Comparison of ENCODE assay signal across 20 mouse cellular contexts in the genomic region with DNA sequence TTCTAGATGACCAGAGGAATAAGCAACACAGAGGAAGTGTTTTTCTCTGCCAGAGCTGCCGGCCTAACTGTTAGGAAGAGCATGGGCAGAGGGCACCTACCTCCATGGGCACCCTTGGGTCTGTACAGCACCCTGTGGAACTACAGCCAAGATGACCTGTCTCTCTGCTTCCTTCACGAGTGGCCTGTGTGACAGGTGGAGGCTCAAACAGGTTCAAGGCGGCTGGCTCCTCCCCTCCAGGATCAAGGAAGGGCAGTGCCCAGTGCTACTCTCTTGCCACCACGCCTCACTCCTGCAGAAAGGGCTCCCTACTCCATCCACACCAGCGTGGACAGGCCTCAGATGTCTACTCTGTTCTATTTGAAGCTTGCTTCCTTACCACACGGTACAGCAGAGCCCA. TPM values are rescaled to one million over a fixed set of nuclear protein-coding genes. Genes with fewer than 3 reads are reported as not detected.
A peak's percentile ranks its signal among the peaks of the same experiment; 100 is the strongest.
DNase-seq lines count a peak whose midpoint lies in the region; ATAC-seq and TF ChIP-seq lines count a peak whose summit lies in the region.
"Had no signal": no experiment of that assay in that cellular context is flagged by ENCODE, and none has a peak within 500 bp of the region (broad histone marks: within the 10 kb centered on the region; RNA-seq: fewer than 3 reads in every experiment).

No protein-coding gene starts in this region.

- no peak for DNase-seq in limb, embryonic 14.5 days (ENCODE audit: low spot score)
- no peak for DNase-seq in limb, embryonic 10.5 days (ENCODE audit: low spot score)
- no peak for DNase-seq in layer of hippocampus, postnatal 14 days (ENCODE audit: low spot score in 2 of 2)
- DNase-seq in left cerebral cortex, adult 8-10 months (ENCODE audit: low spot score in 2 of 2) = no peak
- DNase-seq: cerebellum, adult 11-12 months; cerebellum, adult 9-11 months; forebrain, postnatal 0 days; gastrocnemius, adult 2 months; gastrocnemius, postnatal 25 days; heart, postnatal 4 days had no signal

- ATAC-seq in limb, embryonic 14.5 days (ENCODE audit: low FRiP score, low read depth) = no peak
- ATAC-seq in neural tube, embryonic 12.5 days (ENCODE audit: low FRiP score, low read depth) = no peak
- ATAC-seq in neural tube, embryonic 15.5 days (ENCODE audit: low FRiP score) = no peak
- ATAC-seq in intestine, postnatal 0 days = peak; percentile 41
- ATAC-seq: activated CD4-positive, CD25-positive, alpha-beta regulatory T cell, adult 4 months; forebrain, embryonic 13.5 days; forebrain, postnatal 0 days; Patski had no signal

- TF ChIP-seq POLR2A in limb, embryonic 14.5 days (IDR thresholded peaks at IDR 0.05; ENCODE audit: borderline replicate concordance, extremely low read depth, insufficient read depth, insufficient read length) = no peak

- H3K9me3 ChIP-seq in limb, embryonic 14.5 days (ENCODE audit: control insufficient read depth, low read length) = no peaks in the 10 kb centered on the region
- H3K9me3 ChIP-seq in limb, embryonic 10.5 days (replicated peaks) = no peaks in the 10 kb centered on the region
- H3K9me3 ChIP-seq in neural tube, embryonic 12.5 days = no peaks in the 10 kb centered on the region
- no peaks in the 10 kb centered on the region for H3K9me3 ChIP-seq in neural tube, embryonic 15.5 days (replicated peaks)
- no peaks in the 10 kb centered on the region for H3K9me3 ChIP-seq in intestine, postnatal 0 days (ENCODE audit: control insufficient read depth)
- H3K9me3 ChIP-seq: embryonic facial prominence, embryonic 10.5 days; forebrain, embryonic 13.5 days; heart, embryonic 10.5 days; hindbrain, embryonic 12.5 days had no signal

- no peaks in the 10 kb centered on the region for H3K27me3 ChIP-seq in limb, embryonic 14.5 days (ENCODE audit: control insufficient read depth, insufficient read depth, low read length)
- H3K27me3 ChIP-seq in limb, embryonic 10.5 days (ENCODE audit: low read depth, poor library complexity, severe bottlenecking) = no peaks in the 10 kb centered on the region
- no peaks in the 10 kb centered on the region for H3K27me3 ChIP-seq in neural tube, embryonic 12.5 days (replicated peaks)
- H3K27me3 ChIP-seq in neural tube, embryonic 15.5 days (replicated peaks) = no peaks in the 10 kb centered on the region
- no peaks in the 10 kb centered on the region for H3K27me3 ChIP-seq in intestine, postnatal 0 days (replicated peaks; ENCODE audit: control insufficient read depth, insufficient read depth, low read length)
- H3K27me3 ChIP-seq: CH12.LX; forebrain, embryonic 13.5 days; hindbrain, embryonic 12.5 days; Patski had no signal

- no peak overlapping the region for H3K27ac ChIP-seq in limb, embryonic 14.5 days (replicated peaks; ENCODE audit: low read depth, low read length)
- H3K27ac ChIP-seq in limb, embryonic 10.5 days = no peak overlapping the region
- H3K27ac ChIP-seq in neural tube, embryonic 12.5 days = no peak overlapping the region
- H3K27ac ChIP-seq in neural tube, embryonic 15.5 days (replicated peaks) = no peak overlapping the region
- peak overlapping the region; percentile 89 for H3K27ac ChIP-seq in intestine, postnatal 0 days (ENCODE audit: low read depth, low read length)
- H3K27ac ChIP-seq: embryonic facial prominence, embryonic 10.5 days; forebrain, embryonic 13.5 days; gastrocnemius, adult 2 months; heart, embryonic 10.5 days; hindbrain, embryonic 12.5 days had no signal

- H3K4me3 ChIP-seq in limb, embryonic 14.5 days (replicated peaks; ENCODE audit: low read length) = no peak overlapping the region
- no peak overlapping the region; the same call in 1 of the 2 replicates for H3K4me3 ChIP-seq in limb, embryonic 10.5 days
- H3K4me3 ChIP-seq in neural tube, embryonic 12.5 days = no peak overlapping the region
- no peak overlapping the region for H3K4me3 ChIP-seq in neural tube, embryonic 15.5 days (replicated peaks)
- no peak overlapping the region for H3K4me3 ChIP-seq in intestine, postnatal 0 days (ENCODE audit: low read depth, low read length)
- H3K4me3 ChIP-seq: embryonic facial prominence, embryonic 10.5 days; forebrain, embryonic 13.5 days; gastrocnemius, adult 2 months; heart, embryonic 10.5 days; hindbrain, embryonic 12.5 days had no signal

- 0 out of 2 replicates have a peak overlapping the region, but pooled peaks have one; percentile 31 for H3K9ac ChIP-seq in limb, embryonic 14.5 days (ENCODE audit: low read depth, low read length, severe bottlenecking)
- H3K9ac ChIP-seq in neural tube, embryonic 12.5 days = 0 out of 2 replicates have a peak overlapping the region, but pooled peaks have one; percentile 5
- no peak overlapping the region for H3K9ac ChIP-seq in neural tube, embryonic 15.5 days (replicated peaks)
- 0 out of 2 replicates have a peak overlapping the region, but pooled peaks have one; percentile 40 for H3K9ac ChIP-seq in intestine, postnatal 0 days (ENCODE audit: low read depth, low read length)
- H3K9ac ChIP-seq: forebrain, postnatal 0 days had no signal

- H3K36me3 ChIP-seq in limb, embryonic 14.5 days (ENCODE audit: control insufficient read depth, insufficient read depth, low read length) = peaks cover 41% of the 10 kb centered on the region
- peaks cover 63% of the 10 kb centered on the region for H3K36me3 ChIP-seq in limb, embryonic 10.5 days
- H3K36me3 ChIP-seq in neural tube, embryonic 12.5 days = peaks cover 32% of the 10 kb centered on the region
- peaks cover 6% of the 10 kb centered on the region for H3K36me3 ChIP-seq in neural tube, embryonic 15.5 days
- H3K36me3 ChIP-seq in intestine, postnatal 0 days (ENCODE audit: control insufficient read depth, insufficient read depth) = peaks cover 38% of the 10 kb centered on the region

- no peak for TF ChIP-seq CTCF in intestine, postnatal 0 days (IDR thresholded peaks at IDR 0.05; ENCODE audit: low read depth)

- 78% methylated on average over 6 of the region's 6 CpGs for WGBS in limb, embryonic 14.5 days
- WGBS in limb, embryonic 10.5 days = 87% methylated on average over 6 of the region's 6 CpGs
- WGBS in neural tube, embryonic 12.5 days = 89% methylated on average over 6 of the region's 6 CpGs
- 87% methylated on average over 6 of the region's 6 CpGs for WGBS in neural tube, embryonic 15.5 days
- WGBS in intestine, postnatal 0 days = 42% methylated on average over 6 of the region's 6 CpGs

- H3K4me2 ChIP-seq in limb, embryonic 14.5 days (replicated peaks; ENCODE audit: low read depth, low read length, severe bottlenecking) = no peak overlapping the region
- no peak overlapping the region for H3K4me2 ChIP-seq in neural tube, embryonic 12.5 days (replicated peaks)
- no peak overlapping the region for H3K4me2 ChIP-seq in neural tube, embryonic 15.5 days
- H3K4me2 ChIP-seq in intestine, postnatal 0 days (replicated peaks; ENCODE audit: low read depth) = peak overlapping the region; percentile 51
- H3K4me2 ChIP-seq: forebrain, embryonic 13.5 days; hindbrain, embryonic 12.5 days had no signal

- peaks cover 13% of the 10 kb centered on the region for H3K4me1 ChIP-seq in limb, embryonic 14.5 days (ENCODE audit: control insufficient read depth, insufficient read depth, low read length)
- H3K4me1 ChIP-seq in limb, embryonic 10.5 days = peaks cover 30% of the 10 kb centered on the region
- H3K4me1 ChIP-seq in neural tube, embryonic 12.5 days = peaks cover 19% of the 10 kb centered on the region
- H3K4me1 ChIP-seq in neural tube, embryonic 15.5 days = peaks cover 46% of the 10 kb centered on the region
- peaks cover 12% of the 10 kb centered on the region for H3K4me1 ChIP-seq in intestine, postnatal 0 days (replicated peaks; ENCODE audit: control insufficient read depth, insufficient read depth, low read length)

RNA-seq across cellular contexts. Expression of a gene that starts 3.3 kb away (rescaled TPM):
- 47.7 and 61.8 TPM in 2 replicates for polyA plus RNA-seq in limb, embryonic 14.5 days (2012; rRNA removed)
- 29.3 and 35.3 TPM in 2 replicates for polyA plus RNA-seq in limb, embryonic 14.5 days (2014; fragmentation: Nextera tagmentation; extraction: Ambion mirVana)
- polyA plus RNA-seq in limb, embryonic 10.5 days (2016; fragmentation: Nextera tagmentation; extraction: Ambion mirVana) = 24.1 and 25.9 TPM in 2 replicates
- polyA plus RNA-seq in neural tube, embryonic 12.5 days (2016; fragmentation: Nextera tagmentation; extraction: Ambion mirVana) = 32.1 and 32.2 TPM in 2 replicates
- 28.9 and 29.4 TPM in 2 replicates for polyA plus RNA-seq in neural tube, embryonic 15.5 days (2015; fragmentation: Nextera tagmentation; extraction: Ambion mirVana)
- polyA plus RNA-seq in intestine, postnatal 0 days (2015; fragmentation: Nextera tagmentation; extraction: Ambion mirVana) = 35.0 and 36.1 TPM in 2 replicates
- total RNA-seq in layer of hippocampus, postnatal 14 days (2021) = 10 to 100 TPM; 37.0 to 40.6 TPM
- 10 to 100 TPM; 36.6 to 40.3 (median 38.8) TPM for total RNA-seq in left cerebral cortex, adult 8-10 months (2022)

RNA-seq across cellular contexts. Expression of a gene that starts 12.4 kb away (rescaled TPM):
- 12.5 and 16.0 TPM in 2 replicates for polyA plus RNA-seq in limb, embryonic 14.5 days (2012; rRNA removed)
- polyA plus RNA-seq in limb, embryonic 14.5 days (2014; fragmentation: Nextera tagmentation; extraction: Ambion mirVana) = 10.3 and 12.4 TPM in 2 replicates
- polyA plus RNA-seq in limb, embryonic 10.5 days (2016; fragmentation: Nextera tagmentation; extraction: Ambion mirVana) = 1.9 and 3.1 TPM in 2 replicates
- polyA plus RNA-seq in neural tube, embryonic 12.5 days (2016; fragmentation: Nextera tagmentation; extraction: Ambion mirVana) = 2.5 and 3.1 TPM in 2 replicates
- 4.8 and 6.7 TPM in 2 replicates for polyA plus RNA-seq in neural tube, embryonic 15.5 days (2015; fragmentation: Nextera tagmentation; extraction: Ambion mirVana)
- polyA plus RNA-seq in intestine, postnatal 0 days (2015; fragmentation: Nextera tagmentation; extraction: Ambion mirVana) = 5.2 and 6.1 TPM in 2 replicates
- 1 to 10 TPM; 3.9 to 5.3 TPM for total RNA-seq in layer of hippocampus, postnatal 14 days (2021)
- total RNA-seq in left cerebral cortex, adult 8-10 months (2022) = 1 to 10 TPM; 4.4 to 5.3 (median 4.9) TPM
- polyA plus RNA-seq: activated CD4-positive, CD25-positive, alpha-beta regulatory T cell, adult 4 months had no signal

RNA-seq across cellular contexts. Expression of a gene that starts 13.7 kb away (rescaled TPM):
- polyA plus RNA-seq in limb, embryonic 14.5 days (2012; rRNA removed) = 13.7 and 19.7 TPM in 2 replicates
- polyA plus RNA-seq in limb, embryonic 14.5 days (2014; fragmentation: Nextera tagmentation; extraction: Ambion mirVana) = 8.2 and 8.7 TPM in 2 replicates
- polyA plus RNA-seq in limb, embryonic 10.5 days (2016; fragmentation: Nextera tagmentation; extraction: Ambion mirVana) = 2.7 and 3.4 TPM in 2 replicates
- polyA plus RNA-seq in neural tube, embryonic 12.5 days (2016; fragmentation: Nextera tagmentation; extraction: Ambion mirVana) = 1.4 and 2.0 TPM in 2 replicates
- 3.6 and 20.7 TPM in 2 replicates for polyA plus RNA-seq in neural tube, embryonic 15.5 days (2015; fragmentation: Nextera tagmentation; extraction: Ambion mirVana)
- polyA plus RNA-seq in intestine, postnatal 0 days (2015; fragmentation: Nextera tagmentation; extraction: Ambion mirVana) = 348 and 382 TPM in 2 replicates
- 10 to 100 TPM; 11.1 to 14.4 TPM for total RNA-seq in layer of hippocampus, postnatal 14 days (2021)
- total RNA-seq in left cerebral cortex, adult 8-10 months (2022) = 10 to 100 TPM; 20.8 to 62.8 (median 36.9) TPM

Comparison
In these comparisons a context has a peak if more than half of its experiments do, and no peak if none do; other contexts are left out.
1. RNA of a gene that starts 13.7 kb away (polyA plus RNA-seq): 348 to 382 TPM in intestine, postnatal 0 days; 8.2 to 19.7 TPM in limb, embryonic 14.5 days, 3.6 to 20.7 TPM in neural tube, embryonic 15.5 days, 2.7 to 3.4 TPM in limb, embryonic 10.5 days and 1.4 to 2.0 TPM in neural tube, embryonic 12.5 days; every median in the first group is over 10 times any median in the second.